Mouse (Mus musculus): ENCODE data around the gene Il1rl2. TPM values are rescaled to one million over a fixed set of nuclear protein-coding genes. Genes with fewer than 3 reads are reported as not detected.

Il1rl2 gene
- total RNA-seq, 2 experiments from 2014 or later = 5.9 to 6.4 TPM

- peak; percentile 72 for DNase-seq
Observed at GRCm38 (mm10) chr1:40380111-40380510, 55.7 kb downstream of the Il1rl2 start.

GRCm38 (mm10) chr1:40380990-40381389, 56.6 kb downstream of the Il1rl2 start:
- DNase-seq = no peak

GRCm38 (mm10) chr1:40382841-40383240, 58.4 kb downstream of the Il1rl2 start:
- no peak for DNase-seq

- no peak for DNase-seq
Observed at GRCm38 (mm10) chr1:40384931-40385545, 60.6 kb downstream of the Il1rl2 start.

- DNase-seq = no peak
Observed at GRCm38 (mm10) chr1:40391374-40391773, 67.0 kb downstream of the Il1rl2 start.

- no peak for DNase-seq
Observed at GRCm38 (mm10) chr1:40392535-40392934, 68.1 kb downstream of the Il1rl2 start.

GRCm38 (mm10) chr1:40393214-40393613, 68.8 kb downstream of the Il1rl2 start:
- DNase-seq = no peak

GRCm38 (mm10) chr1:40399639-40400038, 75.2 kb downstream of the Il1rl2 start:
- DNase-seq = no peak

- DNase-seq = no peak
Observed at GRCm38 (mm10) chr1:40404682-40405081, 80.3 kb downstream of the Il1rl2 start.

GRCm38 (mm10) chr1:40409882-40410281, 85.5 kb downstream of the Il1rl2 start:
- no peak for DNase-seq

- DNase-seq = no peak
Observed at GRCm38 (mm10) chr1:40413039-40413438, 88.6 kb downstream of the Il1rl2 start.

- DNase-seq = no peak
Observed at GRCm38 (mm10) chr1:40414276-40414675, 89.9 kb downstream of the Il1rl2 start.

GRCm38 (mm10) chr1:40414863-40415656, 90.7 kb downstream of the Il1rl2 start:
- no peak for DNase-seq

- no peak for DNase-seq
Observed at GRCm38 (mm10) chr1:40417034-40417433, 92.6 kb downstream of the Il1rl2 start.

Other genes starting within 250 kb of the Il1rl2 start
- 1 to 10 TPM; 5.5 to 5.7 TPM for gene Il1r1, start 99.5 kb upstream of the Il1rl2 start, total RNA-seq (2021)
- gene Il1rl1, start 105.0 kb downstream of the Il1rl2 start, total RNA-seq (2021) = 1 to 10 TPM; 1.8 to 3.1 TPM
- under 1 TPM in 1 of 2 experiments, not detected in 1; 0.09 TPM for gene Il18r1, start 140.9 kb downstream of the Il1rl2 start, total RNA-seq (2021)
- under 1 TPM; 0.29 to 0.42 TPM for gene Il18rap, start 190.8 kb downstream of the Il1rl2 start, total RNA-seq (2021)

All from gastrocnemius, postnatal 10 days (tissue).